Mouse (Mus musculus) liver, postnatal 0 days (tissue): ENCODE measurements at regions not wholly inside any gene's neighbourhood (a gene's known extent, or its start where the extent isn't known, plus 50 kb on each side); places are given as distances from the start of the nearest gene placed in this dataset.

Source experiments
- CTCF ChIP-seq: sonication (generic); IDR thresholded peaks from 2 replicates; pipeline ENCODE4 v1.5.1; 2016; ENCODE audit warnings: antibody characterized with exemption, low read depth
- EP300 ChIP-seq: IDR thresholded peaks from 2 replicates; pipeline ENCODE4 v1.6.1; 2016; ENCODE audit warnings: antibody characterized with exemption, low read depth, mild to moderate bottlenecking

DNA sequence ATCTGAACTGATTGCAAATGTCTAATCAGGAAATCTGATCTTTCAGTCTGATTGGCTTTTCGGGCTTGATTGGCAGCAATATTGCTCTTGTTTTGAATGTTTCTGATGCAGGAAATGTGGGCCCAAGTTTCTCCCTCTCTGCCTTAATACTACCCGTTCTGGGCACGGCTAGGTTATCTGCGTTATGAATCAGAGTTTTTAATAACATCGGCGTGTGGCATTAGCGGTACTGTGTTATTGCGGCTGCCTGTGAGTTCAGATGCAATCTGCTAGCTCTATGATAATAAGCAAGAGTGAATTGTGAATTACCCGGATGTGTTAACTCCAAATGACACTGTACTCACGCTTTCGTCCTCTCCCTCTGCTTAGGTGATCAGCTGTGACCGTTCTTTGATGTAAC is 316.2 kb upstream of the Kif2a start:
- TF ChIP-seq CTCF (no peak), EP300 (no peak)
